Mouse (Mus musculus): ENCODE results near the gene Gm5426. TPM values are rescaled to one million over a fixed set of nuclear protein-coding genes. Genes with fewer than 3 reads are reported as not detected.

Gm5426 gene
- polyA plus RNA-seq, 1 experiment, result not detected

- H3K27ac ChIP-seq (ENCODE audit: control insufficient read depth, insufficient read depth, low read depth, low read length), result no peak overlapping the region
- TF ChIP-seq CTCF (IDR thresholded peaks at IDR 0.05; ENCODE audit: control insufficient read depth, insufficient read depth, insufficient replicate concordance, low read depth, low read length) (no peak), POLR2A (IDR thresholded peaks at IDR 0.05; ENCODE audit: control insufficient read depth, low read depth, low read length) (no peak)
- H3K36me3 ChIP-seq (ENCODE audit: control insufficient read depth, insufficient read depth, low read length), result no peaks in the 10 kb centered on the region
- H3K4me1 ChIP-seq (ENCODE audit: control insufficient read depth, insufficient read depth, low read length), result no peaks in the 10 kb centered on the region
- H3K4me3 ChIP-seq (ENCODE audit: control insufficient read depth, low read depth, low read length), result no peak overlapping the region
- H3K27me3 ChIP-seq (ENCODE audit: control insufficient read depth, insufficient read depth, low read length), result no peaks in the 10 kb centered on the region
These were observed 12.5 kb upstream of the Gm5426 start for GRCm38 (mm10) chr10:96123885-96124284.

GRCm38 (mm10) chr10:96124290-96124689 lies 12.1 kb upstream of the Gm5426 start:
- no peaks in the 10 kb centered on the region for H3K27me3 ChIP-seq (ENCODE audit: control insufficient read depth, insufficient read depth, low read length)
- no peaks in the 10 kb centered on the region for H3K4me1 ChIP-seq (ENCODE audit: control insufficient read depth, insufficient read depth, low read length)
- no peak overlapping the region for H3K4me3 ChIP-seq (ENCODE audit: control insufficient read depth, low read depth, low read length)
- no peak overlapping the region for H3K27ac ChIP-seq (ENCODE audit: control insufficient read depth, insufficient read depth, low read depth, low read length)
- H3K36me3 ChIP-seq (ENCODE audit: control insufficient read depth, insufficient read depth, low read length), result no peaks in the 10 kb centered on the region
- TF ChIP-seq CTCF (IDR thresholded peaks at IDR 0.05; ENCODE audit: control insufficient read depth, insufficient read depth, insufficient replicate concordance, low read depth, low read length), result no peak
- TF ChIP-seq POLR2A (IDR thresholded peaks at IDR 0.05; ENCODE audit: control insufficient read depth, low read depth, low read length), result no peak

DNA sequence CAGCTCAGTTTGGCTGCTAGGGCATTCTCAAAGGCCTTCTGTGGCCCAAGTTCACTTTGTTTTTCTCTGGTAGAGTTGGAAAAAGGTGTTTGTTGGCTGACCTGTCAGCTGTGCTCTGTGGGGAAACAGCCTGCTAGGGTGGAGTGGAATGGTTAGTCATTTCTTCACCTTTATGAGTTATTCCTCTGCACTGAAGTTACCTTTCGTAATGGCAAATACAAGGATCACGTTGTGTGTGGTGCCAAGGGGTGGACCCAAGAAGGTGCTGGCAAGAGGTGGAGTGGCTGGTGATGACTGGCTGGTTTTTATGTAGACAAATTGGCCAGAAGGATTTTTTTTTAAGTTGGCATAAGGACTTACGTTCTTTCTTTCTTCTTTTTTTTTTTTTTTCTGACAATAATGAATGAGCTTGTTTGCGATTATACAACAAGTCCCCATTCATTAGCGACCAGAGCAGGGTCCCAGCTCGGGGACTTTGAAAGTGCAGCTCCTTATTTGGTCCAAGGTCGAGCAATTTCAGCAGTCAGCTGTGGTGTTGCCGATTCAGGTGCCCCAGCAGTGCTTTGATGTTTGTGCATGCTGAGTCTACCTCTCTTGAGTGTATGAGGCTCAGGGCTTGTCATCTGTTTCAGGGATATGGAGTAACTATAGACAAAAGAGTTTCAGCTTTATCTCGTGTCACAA lies 10.5 kb upstream of the Gm5426 start:
- no peak overlapping the region for H3K4me3 ChIP-seq (ENCODE audit: control insufficient read depth, low read depth, low read length)
- no peak for TF ChIP-seq CTCF (IDR thresholded peaks at IDR 0.05; ENCODE audit: control insufficient read depth, insufficient read depth, insufficient replicate concordance, low read depth, low read length)
- TF ChIP-seq POLR2A (IDR thresholded peaks at IDR 0.05; ENCODE audit: control insufficient read depth, low read depth, low read length), result no peak
- H3K4me1 ChIP-seq (ENCODE audit: control insufficient read depth, insufficient read depth, low read length), result no peaks in the 10 kb centered on the region
- H3K27ac ChIP-seq (ENCODE audit: control insufficient read depth, insufficient read depth, low read depth, low read length), result no peak overlapping the region
- no peaks in the 10 kb centered on the region for H3K27me3 ChIP-seq (ENCODE audit: control insufficient read depth, insufficient read depth, low read length)
- H3K36me3 ChIP-seq (ENCODE audit: control insufficient read depth, insufficient read depth, low read length), result no peaks in the 10 kb centered on the region

DNA sequence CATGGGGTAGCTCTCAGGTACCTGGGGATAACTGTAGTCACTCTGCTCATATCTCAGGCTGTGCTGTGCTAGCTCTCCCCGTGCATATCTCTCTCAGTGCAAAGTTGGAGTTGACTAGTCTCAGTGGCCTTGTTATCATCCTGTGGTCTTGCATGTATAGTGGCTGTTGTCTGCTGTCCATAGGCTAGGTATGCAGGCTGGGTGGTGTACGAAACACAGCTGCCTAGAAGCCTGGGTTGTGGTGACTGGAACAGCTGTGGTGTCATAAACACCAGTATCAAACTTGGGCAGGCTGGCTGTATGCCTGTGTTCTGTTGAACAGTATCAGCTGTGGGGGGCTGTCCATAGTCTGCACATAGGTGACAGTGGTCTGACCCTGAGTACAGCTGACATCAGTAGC lies 7.2 kb upstream of the Gm5426 start:
- H3K27ac ChIP-seq (ENCODE audit: control insufficient read depth, insufficient read depth, low read depth, low read length), result no peak overlapping the region

DNA sequence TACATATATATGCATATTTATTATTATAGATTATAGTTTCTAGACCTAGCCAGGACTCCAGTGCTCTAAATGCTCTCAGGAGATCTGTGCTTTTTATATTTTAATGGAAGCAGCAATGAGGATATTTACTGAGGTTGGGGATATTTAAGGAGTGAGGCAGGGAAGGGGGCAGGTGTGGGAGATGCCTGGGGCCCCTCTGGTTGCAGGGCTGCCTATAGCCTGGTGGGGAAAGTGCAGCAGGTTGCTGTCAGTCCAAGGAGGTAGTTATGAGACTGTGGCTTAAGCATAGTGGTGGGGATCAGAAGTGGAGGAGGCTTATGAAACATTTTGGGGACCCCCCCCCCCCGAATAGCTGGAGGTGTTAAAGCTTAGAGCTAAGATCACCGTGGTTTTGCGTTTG lies 6.0 kb upstream of the Gm5426 start:
- Histone ChIP-seq H3K4me3 (ENCODE audit: control insufficient read depth, low read depth, low read length) (no peak overlapping the region), H3K27ac (ENCODE audit: control insufficient read depth, insufficient read depth, low read depth, low read length) (no peak overlapping the region), H3K36me3 (ENCODE audit: control insufficient read depth, insufficient read depth, low read length) (no peaks in the 10 kb centered on the region), H3K4me1 (ENCODE audit: control insufficient read depth, insufficient read depth, low read length) (no peaks in the 10 kb centered on the region), H3K27me3 (ENCODE audit: control insufficient read depth, insufficient read depth, low read length) (no peaks in the 10 kb centered on the region)
- TF ChIP-seq POLR2A (IDR thresholded peaks at IDR 0.05; ENCODE audit: control insufficient read depth, low read depth, low read length) (no peak), CTCF (IDR thresholded peaks at IDR 0.05; ENCODE audit: control insufficient read depth, insufficient read depth, insufficient replicate concordance, low read depth, low read length) (no peak)

More for the DNA sequence above, 7.2 kb upstream of the Gm5426 start:
- Histone ChIP-seq H3K27me3 (ENCODE audit: control insufficient read depth, insufficient read depth, low read length) (no peaks in the 10 kb centered on the region), H3K36me3 (ENCODE audit: control insufficient read depth, insufficient read depth, low read length) (no peaks in the 10 kb centered on the region), H3K4me1 (ENCODE audit: control insufficient read depth, insufficient read depth, low read length) (no peaks in the 10 kb centered on the region), H3K4me3 (ENCODE audit: control insufficient read depth, low read depth, low read length) (no peak overlapping the region)
- TF ChIP-seq CTCF (IDR thresholded peaks at IDR 0.05; ENCODE audit: control insufficient read depth, insufficient read depth, insufficient replicate concordance, low read depth, low read length) (no peak), POLR2A (IDR thresholded peaks at IDR 0.05; ENCODE audit: control insufficient read depth, low read depth, low read length) (no peak)

DNA sequence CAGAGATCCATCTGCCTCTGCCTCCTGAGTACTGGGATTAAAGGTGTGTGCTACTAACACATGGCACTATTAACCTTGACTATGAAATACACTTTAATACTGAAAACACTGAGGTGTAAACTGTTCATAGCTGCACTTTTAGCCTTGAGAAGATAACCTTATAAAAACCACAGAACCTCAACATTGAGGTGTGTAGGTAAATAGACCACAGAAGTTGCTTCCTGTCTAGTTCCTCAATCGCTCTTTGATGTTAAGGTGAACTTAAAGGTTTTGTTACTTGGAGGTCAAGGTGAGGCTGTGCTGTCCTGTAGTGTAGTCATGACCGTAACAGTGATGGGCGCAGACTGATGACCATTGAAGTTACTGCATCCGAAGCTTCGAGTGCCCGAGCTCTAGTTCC lies 5.3 kb upstream of the Gm5426 start:
- Histone ChIP-seq H3K36me3 (ENCODE audit: control insufficient read depth, insufficient read depth, low read length) (no peaks in the 10 kb centered on the region), H3K27me3 (ENCODE audit: control insufficient read depth, insufficient read depth, low read length) (no peaks in the 10 kb centered on the region), H3K4me3 (ENCODE audit: control insufficient read depth, low read depth, low read length) (no peak overlapping the region), H3K27ac (ENCODE audit: control insufficient read depth, insufficient read depth, low read depth, low read length) (no peak overlapping the region), H3K4me1 (ENCODE audit: control insufficient read depth, insufficient read depth, low read length) (no peaks in the 10 kb centered on the region)
- TF ChIP-seq POLR2A (IDR thresholded peaks at IDR 0.05; ENCODE audit: control insufficient read depth, low read depth, low read length) (no peak), CTCF (IDR thresholded peaks at IDR 0.05; ENCODE audit: control insufficient read depth, insufficient read depth, insufficient replicate concordance, low read depth, low read length) (no peak)

DNA sequence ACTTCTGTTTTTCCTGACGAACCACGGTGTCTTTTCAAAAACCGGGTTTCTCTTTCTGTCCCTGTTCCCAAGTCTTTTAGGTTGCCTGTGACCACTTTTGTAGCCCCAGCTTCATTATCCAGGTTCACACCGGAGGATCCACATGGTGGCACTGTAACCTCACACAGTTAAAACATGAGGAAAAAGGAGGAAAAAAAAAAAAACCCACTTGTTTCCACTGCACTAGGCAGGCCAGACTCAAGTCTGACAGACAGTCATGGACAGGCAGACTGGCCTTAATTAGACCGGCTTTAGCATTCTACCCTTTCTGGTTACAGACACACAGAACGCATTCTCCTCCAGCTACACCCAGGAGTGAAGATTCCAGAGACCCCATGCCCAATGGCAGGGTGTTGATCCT lies 4.2 kb upstream of the Gm5426 start:
- TF ChIP-seq POLR2A (IDR thresholded peaks at IDR 0.05; ENCODE audit: control insufficient read depth, low read depth, low read length), result no peak
- TF ChIP-seq CTCF (IDR thresholded peaks at IDR 0.05; ENCODE audit: control insufficient read depth, insufficient read depth, insufficient replicate concordance, low read depth, low read length), result no peak
- Histone ChIP-seq H3K36me3 (ENCODE audit: control insufficient read depth, insufficient read depth, low read length) (no peaks in the 10 kb centered on the region), H3K4me1 (ENCODE audit: control insufficient read depth, insufficient read depth, low read length) (no peaks in the 10 kb centered on the region), H3K4me3 (ENCODE audit: control insufficient read depth, low read depth, low read length) (no peak overlapping the region), H3K27me3 (ENCODE audit: control insufficient read depth, insufficient read depth, low read length) (no peaks in the 10 kb centered on the region), H3K27ac (ENCODE audit: control insufficient read depth, insufficient read depth, low read depth, low read length) (no peak overlapping the region)

Measured in testis, adult 2 months (tissue).